Comparison of ENCODE assay signal across 7 mouse cellular contexts in the genomic region with DNA sequence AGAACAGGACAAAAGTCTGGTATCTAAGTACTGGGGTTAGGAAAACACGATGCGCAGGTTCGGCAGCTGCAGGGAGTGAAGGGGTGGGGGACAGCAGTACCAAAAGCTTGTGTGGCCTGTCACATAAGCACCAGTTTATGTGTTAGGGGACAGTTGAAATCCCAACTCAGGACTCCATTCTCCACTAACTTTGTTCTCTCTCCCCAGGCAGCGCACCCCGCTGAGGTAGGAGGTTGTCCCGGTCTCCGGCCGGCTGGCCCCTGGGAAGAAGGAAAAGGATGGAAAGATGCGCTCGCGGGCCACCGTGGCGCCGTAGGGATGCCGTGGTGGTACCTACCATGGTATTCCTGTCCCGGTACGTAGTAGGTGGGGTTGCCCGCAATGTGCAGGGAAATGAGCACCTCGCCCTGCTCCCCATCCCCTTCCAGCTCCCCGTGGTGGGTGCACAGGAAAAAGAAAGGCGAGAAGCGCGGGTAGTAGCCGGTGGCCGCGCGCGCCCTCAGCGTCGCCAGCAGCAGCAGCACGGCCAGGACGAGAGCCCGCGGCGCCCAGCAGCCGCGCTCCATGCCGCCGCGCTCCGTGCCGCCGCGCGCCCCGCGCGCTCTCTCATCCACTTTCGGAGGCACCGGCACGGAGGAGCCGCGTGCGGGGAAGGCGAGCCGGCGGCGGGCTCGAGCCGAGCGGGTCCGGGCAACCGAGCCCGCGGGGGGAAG. TPM values are rescaled to one million over a fixed set of nuclear protein-coding genes. Genes with fewer than 3 reads are reported as not detected.
DNase-seq lines count a peak whose midpoint lies in the region; ATAC-seq and TF ChIP-seq lines count a peak whose summit lies in the region.

No protein-coding gene starts in this region.

- WGBS in liver, adult 2 months: 1% methylated on average over 58 of the region's 65 CpGs
- under 1% methylated on average over 58 of the region's 65 CpGs for WGBS in hindbrain, embryonic 11.5 days
- under 1% methylated on average over 62 of the region's 65 CpGs for WGBS in midbrain, embryonic 12.5 days

- H3K36me3 ChIP-seq in liver, adult 2 months (ENCODE audit: control insufficient read depth, insufficient read depth, low read length): no peaks in the 10 kb centered on the region
- H3K36me3 ChIP-seq in hindbrain, embryonic 11.5 days (ENCODE audit: control insufficient read depth, insufficient read depth, low read length): no peaks in the 10 kb centered on the region
- no peaks in the 10 kb centered on the region for H3K36me3 ChIP-seq in midbrain, embryonic 12.5 days

- H3K79me2 ChIP-seq in liver, adult 2 months (ENCODE audit: control insufficient read depth, insufficient read depth, low read length): no peaks in the 10 kb centered on the region

- DNase-seq in liver, adult 2 months (ENCODE audit: extremely low read depth, low read depth, low spot score): no peak
- DNase-seq in liver: no peak
- DNase-seq in adrenal gland, postnatal 14 days: peak; percentile 40
- peak; percentile 46 for DNase-seq in embryo, embryonic 10.5 days (ENCODE audit: low spot score)
- peak; percentile 67 for DNase-seq in hindbrain, embryonic 11.5 days (ENCODE audit: low spot score)
- no peak for DNase-seq in layer of hippocampus, adult 18-20 months (ENCODE audit: low spot score in 2 of 2)

- peak overlapping the region; percentile 69 for H3K4me3 ChIP-seq in liver, adult 2 months (ENCODE audit: insufficient read depth, low read depth, low read length)
- peak overlapping the region; percentile 60 for H3K4me3 ChIP-seq in hindbrain, embryonic 11.5 days (ENCODE audit: low read depth, low read length)
- H3K4me3 ChIP-seq in midbrain, embryonic 12.5 days: peak overlapping the region; percentile 69

- peak overlapping the region; percentile 79 for H3K4me2 ChIP-seq in hindbrain, embryonic 11.5 days (replicated peaks; ENCODE audit: low read depth, low read length)
- peak overlapping the region; percentile 90 for H3K4me2 ChIP-seq in midbrain, embryonic 12.5 days (replicated peaks)

- TF ChIP-seq POLR2A in liver, adult 2 months (IDR thresholded peaks at IDR 0.05; ENCODE audit: extremely low read depth, insufficient read depth, low read length): no peak

- peaks cover 7% of the 10 kb centered on the region for H3K4me1 ChIP-seq in liver, adult 2 months (ENCODE audit: control insufficient read depth, insufficient read depth, low read length)
- peaks cover 4% of the 10 kb centered on the region; the same call in 1 of the 2 replicates for H3K4me1 ChIP-seq in hindbrain, embryonic 11.5 days (replicated peaks; ENCODE audit: control insufficient read depth, insufficient read depth, low read length)
- peaks cover 21% of the 10 kb centered on the region for H3K4me1 ChIP-seq in midbrain, embryonic 12.5 days

- no peaks in the 10 kb centered on the region for H3K9me3 ChIP-seq in hindbrain, embryonic 11.5 days (ENCODE audit: control insufficient read depth, low read length)
- H3K9me3 ChIP-seq in midbrain, embryonic 12.5 days: no peaks in the 10 kb centered on the region

- peaks cover 3% of the 10 kb centered on the region; the same call in 1 of the 2 replicates for H3K27me3 ChIP-seq in liver, adult 2 months (ENCODE audit: control insufficient read depth, insufficient read depth, low read length)
- peaks cover 30% of the 10 kb centered on the region for H3K27me3 ChIP-seq in hindbrain, embryonic 11.5 days (ENCODE audit: control insufficient read depth, insufficient read depth, low read length)
- H3K27me3 ChIP-seq in midbrain, embryonic 12.5 days: peaks cover 63% of the 10 kb centered on the region

- TF ChIP-seq CTCF in liver, adult 2 months (IDR thresholded peaks at IDR 0.05; ENCODE audit: low read depth, low read length): no peak

- peak; percentile 84 for ATAC-seq in hindbrain, embryonic 11.5 days (ENCODE audit: low FRiP score)
- peak; percentile 69 for ATAC-seq in midbrain, embryonic 12.5 days (ENCODE audit: low FRiP score, low read depth)

- H3K27ac ChIP-seq in liver, adult 2 months (replicated peaks; ENCODE audit: insufficient read depth, low read depth, low read length): no peak overlapping the region
- H3K27ac ChIP-seq in hindbrain, embryonic 11.5 days (ENCODE audit: low read depth, low read length): 0 out of 2 replicates have a peak overlapping the region, but pooled peaks have one; percentile 6
- peak overlapping the region; percentile 84 for H3K27ac ChIP-seq in midbrain, embryonic 12.5 days (replicated peaks)

- H3K9ac ChIP-seq in liver, adult 2 months (ENCODE audit: low read depth, low read length): peak overlapping the region; percentile 38
- peak overlapping the region; percentile 65 for H3K9ac ChIP-seq in hindbrain, embryonic 11.5 days (ENCODE audit: low read depth, low read length)
- H3K9ac ChIP-seq in midbrain, embryonic 12.5 days (replicated peaks): peak overlapping the region; percentile 75

RNA-seq across cellular contexts. Expression of a gene that starts 0.5 kb away (rescaled TPM):
- 78.3 and 86.2 TPM in 2 replicates for total RNA-seq in liver, adult 2 months (2014; rRNA removed)
- polyA plus RNA-seq in liver, adult 2 months (2012; rRNA removed): 31.7 and 40.5 TPM in 2 replicates
- 7.4 and 15.8 TPM in 2 replicates for total RNA-seq in adrenal gland, postnatal 14 days (2021)
- polyA plus RNA-seq in hindbrain, embryonic 11.5 days (2014; fragmentation: Nextera tagmentation; extraction: Ambion mirVana): 9.0 and 10.6 TPM in 2 replicates
- 17.8 and 20.9 TPM in 2 replicates for polyA plus RNA-seq in midbrain, embryonic 12.5 days (2016; fragmentation: Nextera tagmentation; extraction: Ambion mirVana)
- 10 to 100 TPM; 40.9 to 44.7 TPM for total RNA-seq in layer of hippocampus, adult 18-20 months (2021)

Comparison
In these comparisons a context has a peak if more than half of its experiments do, and no peak if none do; other contexts are left out.
1. DNase-seq: peak in adrenal gland, postnatal 14 days (single experiment), embryo, embryonic 10.5 days (single experiment) and hindbrain, embryonic 11.5 days (single experiment); none in liver, adult 2 months (single experiment), liver (single experiment) and layer of hippocampus, adult 18-20 months (0 of 2).
2. Peak in every context shown above with its lines, with median percentiles within 50 percentile points of each other: H3K4me3 ChIP-seq and H3K9ac ChIP-seq.